Mouse (Mus musculus) heart, embryonic 11.5 days (tissue): ENCODE results near the gene Zfp503. TPM values are rescaled to one million over a fixed set of nuclear protein-coding genes. Genes with fewer than 3 reads are reported as not detected.

Experiments used
- ATAC-seq: fragments of 200-750 bp; cut with Nextera tagmentation; replicated peaks from 2 replicates; pipeline ENCODE4 v1.8.0; 2017; ENCODE audit warnings: moderate library complexity; ENCODE audit not compliant: insufficient number of reproducible peaks, low FRiP score, low TSS enrichment
- H3K27ac ChIP-seq: fragments of 300-500 bp; sonication (generic); 2 replicates; pipeline ENCODE4 v1.5.1; 2014; ENCODE audit warnings: mild to moderate bottlenecking, low read depth, low read length
- H3K27me3 ChIP-seq: fragments of 300-500 bp; sonication (generic); 2 replicates; pipeline ENCODE4 v1.6.1; 2014; ENCODE audit warnings: mild to moderate bottlenecking, low read length, mixed read lengths; ENCODE audit not compliant: control insufficient read depth, insufficient read depth
- H3K36me3 ChIP-seq: fragments of 300-500 bp; sonication (generic); 2 replicates; pipeline ENCODE4 v1.6.1; 2014; ENCODE audit warnings: mild to moderate bottlenecking, low read length, moderate library complexity, mixed read lengths; ENCODE audit not compliant: control insufficient read depth, insufficient read depth
- H3K4me1 ChIP-seq: fragments of 300-500 bp; sonication (generic); 2 replicates; pipeline ENCODE4 v1.6.1; 2014; ENCODE audit warnings: low read length; ENCODE audit not compliant: control insufficient read depth, insufficient read depth
- H3K4me2 ChIP-seq: fragments of 300-500 bp; sonication (generic); 2 replicates; pipeline ENCODE4 v1.6.1; 2014; ENCODE audit warnings: mild to moderate bottlenecking, moderate library complexity
- H3K4me3 ChIP-seq: fragments of 300-500 bp; sonication (generic); 2 replicates; pipeline ENCODE4 v1.5.1; 2014; ENCODE audit warnings: low read depth, low read length
- H3K9ac ChIP-seq: fragments of 300-500 bp; sonication (generic); 2 replicates; pipeline ENCODE4 v1.6.1; 2014; ENCODE audit warnings: mild to moderate bottlenecking, low read depth, low read length, moderate library complexity
- H3K9me3 ChIP-seq: fragments of 300-500 bp; sonication (generic); replicated peaks from 2 replicates; pipeline ENCODE4 v1.6.1; 2016; ENCODE audit warnings: low read length; ENCODE audit not compliant: control insufficient read depth
- WGBS: fragments of 180-500 bp; shearing (Covaris S2); extraction: QIAGEN DNeasy Blood & Tissue Kit; methylation state at CpG from one replicate; pipeline ENCODE4 v1.1.7; 2014; ENCODE audit not compliant: insufficient replicate concordance; 5-methylcytosine and 5-hydroxymethylcytosine counted together
- polyA plus RNA-seq: library from polyadenylated mRNA; unstranded; fragments of >200 nt; fragmentation: Nextera tagmentation; extraction: Ambion mirVana; gene quantifications from 2 replicates; pipeline ENCODE4 v1.2.1, GENCODE M21; 2014

Zfp503 gene
- polyA plus RNA-seq, result 2.3 and 3.3 TPM in 2 replicates

- Histone ChIP-seq H3K27ac (peak within 1 kb of the TSS; percentile 29; the same call in 1 of the 2 replicates), H3K4me2 (peak within 1 kb of the TSS; percentile 89), H3K9me3 (no peaks in the 10 kb centered on the region), H3K9ac (peak within 1 kb of the TSS; percentile 58), H3K4me1 (peaks cover 31% of the 10 kb centered on the region), H3K4me3 (peak within 1 kb of the TSS; percentile 56), H3K27me3 (peaks cover 70% of the 10 kb centered on the region), H3K36me3 (no peaks in the 10 kb centered on the region; the same call in 1 of the 2 replicates)
- WGBS, result under 1% methylated on average over 37 of the region's 37 CpGs
- ATAC-seq, result no peak
Measured at GRCm38 (mm10) chr14:21989291-21989913, at the start of gene Zfp503. TSS of gene Zfp503 (minus strand) at chr14:21989601.

- no peaks in the 10 kb centered on the region for H3K27me3 ChIP-seq
- H3K9ac ChIP-seq, result no peak overlapping the region
- H3K4me2 ChIP-seq, result no peak overlapping the region
- no peak for ATAC-seq
- H3K27ac ChIP-seq, result no peak overlapping the region
- WGBS, result 77% methylated on average over 16 of the region's 16 CpGs
- H3K4me1 ChIP-seq, result no peaks in the 10 kb centered on the region
- no peak overlapping the region for H3K4me3 ChIP-seq
- H3K9me3 ChIP-seq, result no peaks in the 10 kb centered on the region
- no peaks in the 10 kb centered on the region for H3K36me3 ChIP-seq
Measured at GRCm38 (mm10) chr14:22037498-22038131, 48.2 kb upstream of the Zfp503 start.

- Histone ChIP-seq H3K27me3 (no peaks in the 10 kb centered on the region), H3K9ac (no peak overlapping the region)
Measured at GRCm38 (mm10) chr14:22036802-22037497, 47.5 kb upstream of the Zfp503 start.

GRCm38 (mm10) chr14:22036338-22036737 is 46.9 kb upstream of the Zfp503 start:
- H3K36me3 ChIP-seq, result no peaks in the 10 kb centered on the region
- no peak overlapping the region for H3K9ac ChIP-seq
- H3K4me3 ChIP-seq, result no peak overlapping the region
- H3K4me2 ChIP-seq, result no peak overlapping the region
- H3K27ac ChIP-seq, result no peak overlapping the region
- no peak for ATAC-seq
- H3K27me3 ChIP-seq, result no peaks in the 10 kb centered on the region
- H3K4me1 ChIP-seq, result no peaks in the 10 kb centered on the region
- no peaks in the 10 kb centered on the region for H3K9me3 ChIP-seq
- 70% methylated on average over 6 of the region's 6 CpGs for WGBS

More at GRCm38 (mm10) chr14:22036802-22037497, 47.5 kb upstream of the Zfp503 start:
- no peak overlapping the region for H3K4me2 ChIP-seq
- no peaks in the 10 kb centered on the region for H3K36me3 ChIP-seq
- no peak overlapping the region for H3K27ac ChIP-seq
- H3K4me3 ChIP-seq, result no peak overlapping the region
- 85% methylated on average over 12 of the region's 12 CpGs for WGBS
- no peaks in the 10 kb centered on the region for H3K9me3 ChIP-seq
- no peak for ATAC-seq
- H3K4me1 ChIP-seq, result no peaks in the 10 kb centered on the region

- no peak overlapping the region for H3K4me3 ChIP-seq
- 51% methylated on average over 3 of the region's 3 CpGs for WGBS
- no peak for ATAC-seq
Measured at GRCm38 (mm10) chr14:22035900-22036299, 46.5 kb upstream of the Zfp503 start.

GRCm38 (mm10) chr14:22023533-22023932 is 34.1 kb upstream of the Zfp503 start:
- no peaks in the 10 kb centered on the region for H3K36me3 ChIP-seq
- H3K4me3 ChIP-seq, result no peak overlapping the region
- ATAC-seq, result no peak
- H3K9ac ChIP-seq, result no peak overlapping the region
- H3K27ac ChIP-seq, result no peak overlapping the region
- WGBS, result 71% methylated on average over 4 of the region's 4 CpGs
- peaks cover 5% of the 10 kb centered on the region; the same call in 1 of the 2 replicates for H3K27me3 ChIP-seq
- no peak overlapping the region for H3K4me2 ChIP-seq
- H3K4me1 ChIP-seq, result peaks cover 10% of the 10 kb centered on the region
- no peaks in the 10 kb centered on the region for H3K9me3 ChIP-seq

More at GRCm38 (mm10) chr14:22035900-22036299, 46.5 kb upstream of the Zfp503 start:
- Histone ChIP-seq H3K4me2 (no peak overlapping the region), H3K27ac (no peak overlapping the region), H3K4me1 (no peaks in the 10 kb centered on the region), H3K27me3 (no peaks in the 10 kb centered on the region), H3K9me3 (no peaks in the 10 kb centered on the region), H3K36me3 (no peaks in the 10 kb centered on the region), H3K9ac (no peak overlapping the region)

- Histone ChIP-seq H3K36me3 (no peaks in the 10 kb centered on the region), H3K9ac (no peak overlapping the region), H3K4me3 (no peak overlapping the region), H3K27ac (no peak overlapping the region), H3K27me3 (peaks cover 15% of the 10 kb centered on the region), H3K4me2 (no peak overlapping the region), H3K4me1 (peaks cover 10% of the 10 kb centered on the region), H3K9me3 (no peaks in the 10 kb centered on the region)
- WGBS, result 20% methylated on average over 2 of the region's 2 CpGs
- no peak for ATAC-seq
Measured at GRCm38 (mm10) chr14:22020885-22021284, 31.5 kb upstream of the Zfp503 start.

- 27% methylated on average over 12 of the region's 12 CpGs for WGBS
- H3K27ac ChIP-seq, result no peak overlapping the region
- ATAC-seq, result no peak
- no peaks in the 10 kb centered on the region for H3K36me3 ChIP-seq
- peak overlapping the region; percentile 63 for H3K9ac ChIP-seq
- no peaks in the 10 kb centered on the region for H3K9me3 ChIP-seq
- H3K4me1 ChIP-seq, result peaks cover 10% of the 10 kb centered on the region
- H3K4me3 ChIP-seq, result peak overlapping the region; percentile 46
- peak overlapping the region; percentile 94 for H3K4me2 ChIP-seq
- H3K27me3 ChIP-seq, result peaks cover 17% of the 10 kb centered on the region
Measured at GRCm38 (mm10) chr14:22019949-22020845, 30.8 kb upstream of the Zfp503 start.
